Mouse (Mus musculus) forebrain, embryonic 11.5 days (tissue): ENCODE measurements at regions not wholly inside any gene's neighbourhood (a gene's known extent, or its start where the extent isn't known, plus 50 kb on each side); places are given as distances from the start of the nearest gene placed in this dataset.
"Not testable (repeated sequence)": the region's sequence is repeated elsewhere in the genome, so short reads cannot be mapped to it uniquely, and the experiment has no call there.

Experiments used
- ATAC-seq: fragments of 200-750 bp; cut with Nextera tagmentation; replicated peaks from 2 replicates; pipeline ENCODE4 v1.8.0; 2017; ENCODE audit warnings: moderate TSS enrichment; ENCODE audit not compliant: low FRiP score
- DNase-seq: peaks from one replicate; pipeline ENCODE4 v3.0.0-alpha.2; 2017; ENCODE audit warnings: low spot score
- H3K27ac ChIP-seq: fragments of 300-500 bp; sonication (generic); 2 replicates; pipeline ENCODE4 v1.5.1; 2014; ENCODE audit warnings: low read depth, low read length
- H3K27me3 ChIP-seq: fragments of 300-500 bp; sonication (generic); 2 replicates; pipeline ENCODE4 v1.6.1; 2014; ENCODE audit warnings: mild to moderate bottlenecking, low read length, mixed read lengths; ENCODE audit not compliant: control insufficient read depth, insufficient read depth
- H3K36me3 ChIP-seq: fragments of 300-500 bp; sonication (generic); 2 replicates; pipeline ENCODE4 v1.6.1; 2014; ENCODE audit warnings: mild to moderate bottlenecking, low read length, moderate library complexity, mixed read lengths; ENCODE audit not compliant: control insufficient read depth, insufficient read depth
- H3K4me1 ChIP-seq: fragments of 300-500 bp; sonication (generic); replicated peaks from 2 replicates; pipeline ENCODE4 v1.6.1; 2014; ENCODE audit warnings: low read length, mixed read lengths; ENCODE audit not compliant: control insufficient read depth, insufficient read depth
- H3K4me2 ChIP-seq: fragments of 300-500 bp; sonication (generic); 2 replicates; pipeline ENCODE4 v1.6.1; 2014; ENCODE audit warnings: low read depth, mild to moderate bottlenecking, low read length, moderate library complexity, mixed read lengths; ENCODE audit not compliant: severe bottlenecking
- H3K4me3 ChIP-seq: fragments of 300-500 bp; sonication (generic); 2 replicates; pipeline ENCODE4 v1.5.1; 2014; ENCODE audit warnings: low read depth, low read length
- H3K9ac ChIP-seq: fragments of 300-500 bp; sonication (generic); 2 replicates; pipeline ENCODE4 v1.6.1; 2014; ENCODE audit warnings: low read length
- H3K9me3 ChIP-seq: fragments of 300-500 bp; sonication (generic); 2 replicates; pipeline ENCODE4 v1.6.1; 2016; ENCODE audit warnings: low read length, mixed read lengths; ENCODE audit not compliant: control insufficient read depth
- WGBS: fragments of 180-500 bp; shearing (Covaris S2); extraction: QIAGEN DNeasy Blood & Tissue Kit; methylation state at CpG from one replicate; pipeline ENCODE4 v1.1.7; 2014; 5-methylcytosine and 5-hydroxymethylcytosine counted together

GRCm38 (mm10) chr7:60974116-60974515 lies 834.1 kb upstream of the Snrpn start:
- not testable (repeated sequence) for H3K9ac ChIP-seq, ATAC-seq, H3K4me3 ChIP-seq, H3K36me3 ChIP-seq, H3K27ac ChIP-seq, H3K4me2 ChIP-seq, DNase-seq, H3K4me1 ChIP-seq, H3K27me3 ChIP-seq, H3K9me3 ChIP-seq
- 80% methylated on average over 16 of the region's 16 CpGs for WGBS

DNA sequence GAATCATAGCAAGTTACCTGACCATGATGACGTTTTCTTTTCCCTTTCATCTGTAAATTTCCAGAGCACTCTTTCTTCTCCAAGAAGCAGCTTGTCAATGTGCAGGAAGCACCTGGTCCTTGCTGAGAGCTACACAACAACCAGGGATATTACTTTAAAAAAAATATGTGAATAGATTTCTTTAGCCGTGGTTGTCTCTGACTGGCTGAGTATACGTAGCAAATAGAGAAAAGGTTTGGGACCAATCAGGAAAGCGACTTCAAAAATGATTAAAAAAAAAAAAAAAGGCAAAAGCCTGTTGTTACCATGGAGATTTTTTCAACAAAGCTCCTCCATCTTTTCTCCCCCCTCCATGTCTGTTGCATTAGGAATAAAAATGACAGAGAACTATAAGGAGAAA lies 821.2 kb upstream of the Snrpn start:
- ATAC-seq, result no peak
- Histone ChIP-seq H3K36me3 (no peaks in the 10 kb centered on the region), H3K27me3 (no peaks in the 10 kb centered on the region), H3K9ac (no peak overlapping the region), H3K4me2 (no peak overlapping the region), H3K4me1 (no peaks in the 10 kb centered on the region), H3K27ac (no peak overlapping the region), H3K9me3 (no peaks in the 10 kb centered on the region), H3K4me3 (no peak overlapping the region)
- DNase-seq, result no peak
- WGBS, result 70% methylated on average over 4 of the region's 4 CpGs

- H3K36me3 ChIP-seq, result no peaks in the 10 kb centered on the region
- no peak overlapping the region for H3K4me2 ChIP-seq
- H3K9ac ChIP-seq, result no peak overlapping the region
- ATAC-seq (0 out of 2 replicates have a peak, but pooled peaks have one; percentile 39), DNase-seq (no peak)
- H3K9me3 ChIP-seq, result no peaks in the 10 kb centered on the region
- 65% methylated on average over 3 of the region's 3 CpGs for WGBS
- H3K27me3 ChIP-seq, result no peaks in the 10 kb centered on the region
- no peaks in the 10 kb centered on the region for H3K4me1 ChIP-seq
- no peak overlapping the region for H3K4me3 ChIP-seq
- no peak overlapping the region for H3K27ac ChIP-seq
Observed at GRCm38 (mm10) chr7:60939764-60940457, 799.9 kb upstream of the Snrpn start.
